Mouse (Mus musculus): ENCODE measurements around the gene Cttnbp2nl. TPM values are rescaled to one million over a fixed set of nuclear protein-coding genes. Genes with fewer than 3 reads are reported as not detected.

The Cttnbp2nl gene
- polyA plus RNA-seq, 1 experiment, result 1.6 TPM

- DNase-seq (ENCODE audit: low read depth in 1 of 2, low spot score in 2 of 2), result no peak
- WGBS, result 85% methylated on average over 5 of the region's 5 CpGs
Observed at GRCm38 (mm10) chr3:104987884-104988283, 65.1 kb downstream of the Cttnbp2nl start.

GRCm38 (mm10) chr3:104979735-104980134 lies 73.2 kb downstream of the Cttnbp2nl start:
- no peak for TF ChIP-seq POLR2A (IDR thresholded peaks at IDR 0.05; ENCODE audit: low read depth, low read length)
- TF ChIP-seq CTCF (IDR thresholded peaks at IDR 0.05; ENCODE audit: extremely low read depth, insufficient read depth, insufficient read length, insufficient replicate concordance), result no peak
- Histone ChIP-seq H3K27ac (ENCODE audit: insufficient read depth, low read length) (no peak overlapping the region), H3K27me3 (ENCODE audit: control insufficient read depth, insufficient read depth, low read length) (no peaks in the 10 kb centered on the region), H3K4me1 (ENCODE audit: control insufficient read depth, insufficient read depth, insufficient read length) (no peaks in the 10 kb centered on the region), H3K4me3 (ENCODE audit: extremely low read depth, insufficient read depth, insufficient read length) (no peak overlapping the region), H3K36me3 (ENCODE audit: control insufficient read depth, insufficient read depth, low read length) (no peaks in the 10 kb centered on the region)
- 86% methylated on average over 5 of the region's 5 CpGs for WGBS
- no peak for DNase-seq (ENCODE audit: low read depth in 1 of 2, low spot score in 2 of 2)

More at GRCm38 (mm10) chr3:104987884-104988283, 65.1 kb downstream of the Cttnbp2nl start:
- no peaks in the 10 kb centered on the region for H3K4me1 ChIP-seq (ENCODE audit: control insufficient read depth, insufficient read depth, insufficient read length)
- TF ChIP-seq CTCF (IDR thresholded peaks at IDR 0.05; ENCODE audit: extremely low read depth, insufficient read depth, insufficient read length, insufficient replicate concordance) (no peak), POLR2A (IDR thresholded peaks at IDR 0.05; ENCODE audit: low read depth, low read length) (no peak)
- no peak overlapping the region for H3K27ac ChIP-seq (ENCODE audit: insufficient read depth, low read length)
- no peaks in the 10 kb centered on the region for H3K36me3 ChIP-seq (ENCODE audit: control insufficient read depth, insufficient read depth, low read length)
- no peak overlapping the region for H3K4me3 ChIP-seq (ENCODE audit: extremely low read depth, insufficient read depth, insufficient read length)
- H3K27me3 ChIP-seq (ENCODE audit: control insufficient read depth, insufficient read depth, low read length), result no peaks in the 10 kb centered on the region; the same call in 1 of the 2 replicates

GRCm38 (mm10) chr3:104967548-104968300 lies 85.2 kb downstream of the Cttnbp2nl start:
- Histone ChIP-seq H3K27me3 (ENCODE audit: control insufficient read depth, insufficient read depth, low read length) (peaks cover 2% of the 10 kb centered on the region; the same call in 1 of the 2 replicates), H3K36me3 (ENCODE audit: control insufficient read depth, insufficient read depth, low read length) (no peaks in the 10 kb centered on the region), H3K4me3 (ENCODE audit: extremely low read depth, insufficient read depth, insufficient read length) (peak overlapping the region; percentile 57), H3K4me1 (ENCODE audit: control insufficient read depth, insufficient read depth, insufficient read length) (peaks cover 5% of the 10 kb centered on the region; the same call in 1 of the 2 replicates), H3K27ac (ENCODE audit: insufficient read depth, low read length) (no peak overlapping the region)
- 4% methylated on average over 49 of the region's 49 CpGs for WGBS
- TF ChIP-seq CTCF (IDR thresholded peaks at IDR 0.05; ENCODE audit: extremely low read depth, insufficient read depth, insufficient read length, insufficient replicate concordance) (peak; percentile 53; the same call in 1 of the 2 replicates), POLR2A (IDR thresholded peaks at IDR 0.05; ENCODE audit: low read depth, low read length) (no peak)
- peak in 1 of 2 experiments; percentile 59 for DNase-seq (ENCODE audit: low read depth in 1 of 2, low spot score in 2 of 2)

GRCm38 (mm10) chr3:104965991-104966554 lies 86.9 kb downstream of the Cttnbp2nl start:
- no peak for TF ChIP-seq POLR2A (IDR thresholded peaks at IDR 0.05; ENCODE audit: low read depth, low read length)
- no peak for TF ChIP-seq CTCF (IDR thresholded peaks at IDR 0.05; ENCODE audit: extremely low read depth, insufficient read depth, insufficient read length, insufficient replicate concordance)
- 85% methylated on average over 7 of the region's 7 CpGs for WGBS

GRCm38 (mm10) chr3:104965070-104965855 lies 87.7 kb downstream of the Cttnbp2nl start:
- 73% methylated on average over 8 of the region's 8 CpGs for WGBS
- H3K27ac ChIP-seq (ENCODE audit: insufficient read depth, low read length), result no peak overlapping the region
- no peak for TF ChIP-seq POLR2A (IDR thresholded peaks at IDR 0.05; ENCODE audit: low read depth, low read length)
- no peak for TF ChIP-seq CTCF (IDR thresholded peaks at IDR 0.05; ENCODE audit: extremely low read depth, insufficient read depth, insufficient read length, insufficient replicate concordance)
- peaks cover 18% of the 10 kb centered on the region for H3K27me3 ChIP-seq (ENCODE audit: control insufficient read depth, insufficient read depth, low read length)
- no peak overlapping the region for H3K4me3 ChIP-seq (ENCODE audit: extremely low read depth, insufficient read depth, insufficient read length)
- DNase-seq (ENCODE audit: low read depth in 1 of 2, low spot score in 2 of 2), result no peak
- H3K36me3 ChIP-seq (ENCODE audit: control insufficient read depth, insufficient read depth, low read length), result no peaks in the 10 kb centered on the region
- H3K4me1 ChIP-seq (ENCODE audit: control insufficient read depth, insufficient read depth, insufficient read length), result peaks cover 19% of the 10 kb centered on the region

More at GRCm38 (mm10) chr3:104965991-104966554, 86.9 kb downstream of the Cttnbp2nl start:
- H3K4me3 ChIP-seq (ENCODE audit: extremely low read depth, insufficient read depth, insufficient read length), result no peak overlapping the region
- H3K27me3 ChIP-seq (ENCODE audit: control insufficient read depth, insufficient read depth, low read length), result peaks cover 14% of the 10 kb centered on the region
- H3K27ac ChIP-seq (ENCODE audit: insufficient read depth, low read length), result no peak overlapping the region
- no peaks in the 10 kb centered on the region for H3K36me3 ChIP-seq (ENCODE audit: control insufficient read depth, insufficient read depth, low read length)
- DNase-seq (ENCODE audit: low read depth in 1 of 2, low spot score in 2 of 2), result no peak
- peaks cover 19% of the 10 kb centered on the region for H3K4me1 ChIP-seq (ENCODE audit: control insufficient read depth, insufficient read depth, insufficient read length)

- Histone ChIP-seq H3K4me3 (ENCODE audit: extremely low read depth, insufficient read depth, insufficient read length) (no peak overlapping the region), H3K4me1 (ENCODE audit: control insufficient read depth, insufficient read depth, insufficient read length) (peaks cover 19% of the 10 kb centered on the region), H3K27ac (ENCODE audit: insufficient read depth, low read length) (no peak overlapping the region), H3K27me3 (ENCODE audit: control insufficient read depth, insufficient read depth, low read length) (peaks cover 18% of the 10 kb centered on the region), H3K36me3 (ENCODE audit: control insufficient read depth, insufficient read depth, low read length) (no peaks in the 10 kb centered on the region)
- no peak for DNase-seq (ENCODE audit: low read depth in 1 of 2, low spot score in 2 of 2)
- 39% methylated on average over 13 of the region's 13 CpGs for WGBS
- TF ChIP-seq CTCF (IDR thresholded peaks at IDR 0.05; ENCODE audit: extremely low read depth, insufficient read depth, insufficient read length, insufficient replicate concordance), result no peak
- TF ChIP-seq POLR2A (IDR thresholded peaks at IDR 0.05; ENCODE audit: low read depth, low read length), result no peak
Observed at GRCm38 (mm10) chr3:104963331-104964276, 89.3 kb downstream of the Cttnbp2nl start.

Measured in spleen, adult 2 months (tissue).